8 mouse cellular contexts compared by ENCODE assay signal in genomic region chr10:95680153-95681057, GRCm38 (mm10). TPM values are rescaled to one million over a fixed set of nuclear protein-coding genes. Genes with fewer than 3 reads are reported as not detected.
DNase-seq lines count a peak whose midpoint lies in the region; ATAC-seq and TF ChIP-seq lines count a peak whose summit lies in the region.

No protein-coding gene starts in this region.

- DNase-seq in right cerebral cortex, postnatal 25 days = peak; percentile 14
- no peak for DNase-seq in right cerebral cortex, postnatal 36 days (ENCODE audit: low spot score in 2 of 2)
- no peak for DNase-seq in forebrain, embryonic 14.5 days (ENCODE audit: low spot score)
- DNase-seq in midbrain, postnatal 0 days (ENCODE audit: low spot score) = peak; percentile 45
- no peak for DNase-seq in urinary bladder, postnatal 14 days (ENCODE audit: low spot score)

- no peaks in the 10 kb centered on the region for H3K9me3 ChIP-seq in forebrain, embryonic 14.5 days (replicated peaks; ENCODE audit: control insufficient read depth, low read length)
- no peaks in the 10 kb centered on the region for H3K9me3 ChIP-seq in hindbrain, embryonic 12.5 days (replicated peaks)
- H3K9me3 ChIP-seq in limb, embryonic 15.5 days = no peaks in the 10 kb centered on the region
- no peaks in the 10 kb centered on the region for H3K9me3 ChIP-seq in midbrain, postnatal 0 days (ENCODE audit: low read length)

- H3K27me3 ChIP-seq in forebrain, embryonic 14.5 days (replicated peaks; ENCODE audit: control insufficient read depth, insufficient read depth, low read length) = no peaks in the 10 kb centered on the region
- no peaks in the 10 kb centered on the region; the same call in 1 of the 2 replicates for H3K27me3 ChIP-seq in hindbrain, embryonic 12.5 days
- H3K27me3 ChIP-seq in limb, embryonic 15.5 days = no peaks in the 10 kb centered on the region
- no peaks in the 10 kb centered on the region for H3K27me3 ChIP-seq in midbrain, postnatal 0 days (ENCODE audit: insufficient read depth, low read length)

- 66% methylated on average over 28 of the region's 28 CpGs for WGBS in forebrain, embryonic 14.5 days
- 53% methylated on average over 28 of the region's 28 CpGs for WGBS in hindbrain, embryonic 12.5 days
- WGBS in limb, embryonic 15.5 days = 64% methylated on average over 28 of the region's 28 CpGs
- WGBS in midbrain, postnatal 0 days = 33% methylated on average over 28 of the region's 28 CpGs

- no peak for TF ChIP-seq CTCF in midbrain, postnatal 0 days (IDR thresholded peaks at IDR 0.05)

- H3K27ac ChIP-seq in forebrain, embryonic 14.5 days (ENCODE audit: low read depth, low read length) = no peak overlapping the region
- no peak overlapping the region for H3K27ac ChIP-seq in hindbrain, embryonic 12.5 days
- H3K27ac ChIP-seq in limb, embryonic 15.5 days = peak overlapping the region; percentile 2; the same call in 1 of the 2 replicates
- H3K27ac ChIP-seq in midbrain, postnatal 0 days (ENCODE audit: low read depth, low read length) = peak overlapping the region; percentile 43

- H3K36me3 ChIP-seq in forebrain, embryonic 14.5 days (ENCODE audit: control insufficient read depth, insufficient read depth, low read length) = no peaks in the 10 kb centered on the region
- no peaks in the 10 kb centered on the region for H3K36me3 ChIP-seq in hindbrain, embryonic 12.5 days
- no peaks in the 10 kb centered on the region for H3K36me3 ChIP-seq in limb, embryonic 15.5 days
- no peaks in the 10 kb centered on the region for H3K36me3 ChIP-seq in midbrain, postnatal 0 days (ENCODE audit: insufficient read depth, low read length)

- no peak overlapping the region for H3K4me3 ChIP-seq in forebrain, embryonic 14.5 days (ENCODE audit: low read depth, low read length)
- H3K4me3 ChIP-seq in hindbrain, embryonic 12.5 days = peak overlapping the region; percentile 18
- H3K4me3 ChIP-seq in limb, embryonic 15.5 days = peak overlapping the region; percentile 2; the same call in 1 of the 2 replicates
- peak overlapping the region; percentile 9; the same call in 1 of the 2 replicates for H3K4me3 ChIP-seq in midbrain, postnatal 0 days (ENCODE audit: low read depth, low read length)

- H3K4me1 ChIP-seq in forebrain, embryonic 14.5 days (ENCODE audit: control insufficient read depth, insufficient read depth, low read length) = 0 out of 2 replicates have a peak, but pooled peaks cover 5% of the 10 kb centered on the region
- peaks cover 17% of the 10 kb centered on the region for H3K4me1 ChIP-seq in hindbrain, embryonic 12.5 days
- H3K4me1 ChIP-seq in limb, embryonic 15.5 days = peaks cover 27% of the 10 kb centered on the region
- no peaks in the 10 kb centered on the region; the same call in none of the 2 replicates for H3K4me1 ChIP-seq in midbrain, postnatal 0 days (ENCODE audit: insufficient read depth, low read length)

- ATAC-seq in forebrain, embryonic 14.5 days = no peak
- no peak for ATAC-seq in hindbrain, embryonic 12.5 days (ENCODE audit: low FRiP score)
- ATAC-seq in limb, embryonic 15.5 days (ENCODE audit: insufficient number of reproducible peaks, low FRiP score, low TSS enrichment, low read depth) = no peak
- peak; percentile 26; the same call in 1 of the 2 replicates for ATAC-seq in midbrain, postnatal 0 days (ENCODE audit: low FRiP score)
- ATAC-seq in megakaryocyte, adult 5-6 weeks (ENCODE audit: poor library complexity, severe bottlenecking) = no peak

- H3K9ac ChIP-seq in forebrain, embryonic 14.5 days (ENCODE audit: low read length) = no peak overlapping the region
- no peak overlapping the region for H3K9ac ChIP-seq in hindbrain, embryonic 12.5 days
- H3K9ac ChIP-seq in limb, embryonic 15.5 days = no peak overlapping the region
- no peak overlapping the region for H3K9ac ChIP-seq in midbrain, postnatal 0 days (replicated peaks; ENCODE audit: low read length, poor library complexity, severe bottlenecking)

- peak overlapping the region; percentile 13 for H3K4me2 ChIP-seq in forebrain, embryonic 14.5 days (ENCODE audit: low read length)
- peak overlapping the region; percentile 43 for H3K4me2 ChIP-seq in hindbrain, embryonic 12.5 days (replicated peaks)
- 0 out of 2 replicates have a peak overlapping the region, but pooled peaks have one; percentile 11 for H3K4me2 ChIP-seq in limb, embryonic 15.5 days
- peak overlapping the region; percentile 30 for H3K4me2 ChIP-seq in midbrain, postnatal 0 days (ENCODE audit: low read depth, low read length, poor library complexity, severe bottlenecking)

RNA-seq across cellular contexts. Expression of gene Anapc15-ps, which starts 7.2 kb away (rescaled TPM):
- polyA plus RNA-seq in forebrain, embryonic 14.5 days (2014; fragmentation: Nextera tagmentation; extraction: Ambion mirVana) = not detected in 2 replicates
- polyA plus RNA-seq in hindbrain, embryonic 12.5 days (2016; fragmentation: Nextera tagmentation; extraction: Ambion mirVana) = not detected in 2 replicates
- not detected in 2 replicates for polyA plus RNA-seq in limb, embryonic 15.5 days (2015; fragmentation: Nextera tagmentation; extraction: Ambion mirVana)
- total RNA-seq in midbrain, postnatal 0 days (2014; rRNA removed) = not detected in 2 replicates
- not detected in 2 replicates for polyA plus RNA-seq in midbrain, postnatal 0 days (2015; fragmentation: Nextera tagmentation; extraction: Ambion mirVana)
- 0.52 TPM in 1 of 2 replicates, not detected in the other for total RNA-seq in megakaryocyte, adult 5-6 weeks (2015)
- not detected in 2 replicates for total RNA-seq in megakaryocyte, adult 5-6 weeks (2017)

Comparison
In these comparisons a context has a peak if more than half of its experiments do, and no peak if none do; other contexts are left out.
1. DNase-seq: peak in right cerebral cortex, postnatal 25 days (single experiment) and midbrain, postnatal 0 days (single experiment); none in right cerebral cortex, postnatal 36 days (0 of 2), forebrain, embryonic 14.5 days (single experiment) and urinary bladder, postnatal 14 days (single experiment).
2. H3K27ac ChIP-seq: peak in limb, embryonic 15.5 days (single experiment) and midbrain, postnatal 0 days (single experiment); none in forebrain, embryonic 14.5 days (single experiment) and hindbrain, embryonic 12.5 days (single experiment).
3. Peak in every context shown above with its lines, with median percentiles within 50 percentile points of each other: H3K4me2 ChIP-seq.